8 mouse cellular contexts compared by ENCODE assay signal in the genomic region with DNA sequence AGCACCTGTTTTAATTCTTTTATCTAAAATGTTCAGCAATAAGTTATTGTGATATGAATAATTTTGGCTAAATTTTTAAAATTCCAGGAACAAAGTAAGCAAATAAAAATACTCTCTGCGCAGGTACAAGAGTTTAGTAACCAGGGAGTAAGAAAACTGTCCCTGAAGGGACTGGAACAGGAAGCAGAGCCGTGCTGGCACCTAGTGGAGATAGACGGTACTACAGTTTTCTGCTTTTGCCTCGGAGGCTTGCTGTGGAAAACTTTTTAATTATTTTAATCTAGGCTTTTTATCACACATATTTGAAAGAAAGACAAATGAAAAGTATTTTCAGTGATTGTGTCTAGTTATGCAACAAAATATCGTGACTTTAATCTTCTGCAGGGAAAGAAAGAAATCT.
DNase-seq lines count a peak whose midpoint lies in the region; ATAC-seq lines count a peak whose summit lies in the region.
"Had no signal": no experiment of that assay in that cellular context is flagged by ENCODE, and none has a peak within 500 bp of the region (broad histone marks: within the 10 kb centered on the region; RNA-seq: fewer than 3 reads in every experiment).

No protein-coding gene starts in this region.

- H3K4me3 ChIP-seq in midbrain, embryonic 11.5 days (ENCODE audit: low read depth, low read length) = no peak overlapping the region
- no peak overlapping the region for H3K4me3 ChIP-seq in midbrain, embryonic 13.5 days (replicated peaks)
- H3K4me3 ChIP-seq: stomach, embryonic 15.5 days had no signal

- no peak for ATAC-seq in midbrain, embryonic 11.5 days (ENCODE audit: low FRiP score)
- no peak for ATAC-seq in midbrain, embryonic 13.5 days

- intact Hi-C loops in left cerebral cortex, postnatal 25 days (cut with DNase I) = loop anchor here (2.0 to 10.0 kb wide), 3 partner anchors 305 to 559 kb away; partner anchors contain the start of gene Foxa1

- H3K27ac ChIP-seq in midbrain, embryonic 11.5 days (ENCODE audit: low read depth, low read length) = no peak overlapping the region
- H3K27ac ChIP-seq in midbrain, embryonic 13.5 days = no peak overlapping the region
- H3K27ac ChIP-seq: stomach, embryonic 15.5 days had no signal

- H3K27me3 ChIP-seq in midbrain, embryonic 11.5 days (ENCODE audit: control insufficient read depth, insufficient read depth, low read length) = no peaks in the 10 kb centered on the region
- peaks cover 24% of the 10 kb centered on the region for H3K27me3 ChIP-seq in midbrain, embryonic 13.5 days
- H3K27me3 ChIP-seq: stomach, embryonic 15.5 days had no signal

- DNase-seq in midbrain, embryonic 11.5 days (ENCODE audit: low spot score, missing footprints) = peak; percentile 95
- peak; percentile 29 for DNase-seq in R1 (ENCODE audit: low read depth, low spot score)
- peak; percentile 80 to 86 for DNase-seq in cerebellum, postnatal 10 days
- peak; percentile 75 for DNase-seq in heart, postnatal 4 days
- DNase-seq in left cerebral cortex, postnatal 25 days (ENCODE audit: low spot score in 2 of 2) = peak; percentile 62 to 63
- DNase-seq in right cerebral cortex, adult 2 months (ENCODE audit: low spot score in 2 of 2) = peak; percentile 62 to 79

- H3K9me3 ChIP-seq in midbrain, embryonic 11.5 days (ENCODE audit: control insufficient read depth, low read length) = no peaks in the 10 kb centered on the region
- H3K9me3 ChIP-seq in midbrain, embryonic 13.5 days = no peaks in the 10 kb centered on the region
- H3K9me3 ChIP-seq: stomach, embryonic 15.5 days had no signal

- WGBS in midbrain, embryonic 11.5 days = 9% methylated on average over 5 of the region's 5 CpGs
- WGBS in midbrain, embryonic 13.5 days = 10% methylated on average over 5 of the region's 5 CpGs

- H3K4me2 ChIP-seq in midbrain, embryonic 11.5 days = no peak overlapping the region
- H3K4me2 ChIP-seq in midbrain, embryonic 13.5 days (replicated peaks) = no peak overlapping the region
- H3K4me2 ChIP-seq: stomach, embryonic 15.5 days had no signal

- H3K4me1 ChIP-seq in midbrain, embryonic 11.5 days (ENCODE audit: control insufficient read depth, insufficient read depth, low read length) = no peaks in the 10 kb centered on the region
- no peaks in the 10 kb centered on the region for H3K4me1 ChIP-seq in midbrain, embryonic 13.5 days (replicated peaks)
- H3K4me1 ChIP-seq: stomach, embryonic 15.5 days had no signal

- no peaks in the 10 kb centered on the region for H3K36me3 ChIP-seq in midbrain, embryonic 11.5 days (ENCODE audit: control insufficient read depth, insufficient read depth, low read length)
- H3K36me3 ChIP-seq in midbrain, embryonic 13.5 days = no peaks in the 10 kb centered on the region
- H3K36me3 ChIP-seq: stomach, embryonic 15.5 days had no signal

- H3K9ac ChIP-seq in midbrain, embryonic 11.5 days (ENCODE audit: low read length) = no peak overlapping the region
- H3K9ac ChIP-seq in midbrain, embryonic 13.5 days (replicated peaks) = no peak overlapping the region
- H3K9ac ChIP-seq: stomach, embryonic 15.5 days had no signal

Comparison
In these comparisons a context has a peak if more than half of its experiments do, and no peak if none do; other contexts are left out.
1. DNase-seq: peak in every context shown above with its lines; median percentile 95 in midbrain, embryonic 11.5 days; 83 in cerebellum, postnatal 10 days; 75 in heart, postnatal 4 days; 70 in right cerebral cortex, adult 2 months; 62 in left cerebral cortex, postnatal 25 days; 29 in R1.